Mouse (Mus musculus): Measurements from ENCODE around the gene Gpr137. TPM values are rescaled to one million over a fixed set of nuclear protein-coding genes. Genes with fewer than 3 reads are reported as not detected.

Gpr137 gene
- polyA plus RNA-seq, 1 experiment, result not detected

DNA sequence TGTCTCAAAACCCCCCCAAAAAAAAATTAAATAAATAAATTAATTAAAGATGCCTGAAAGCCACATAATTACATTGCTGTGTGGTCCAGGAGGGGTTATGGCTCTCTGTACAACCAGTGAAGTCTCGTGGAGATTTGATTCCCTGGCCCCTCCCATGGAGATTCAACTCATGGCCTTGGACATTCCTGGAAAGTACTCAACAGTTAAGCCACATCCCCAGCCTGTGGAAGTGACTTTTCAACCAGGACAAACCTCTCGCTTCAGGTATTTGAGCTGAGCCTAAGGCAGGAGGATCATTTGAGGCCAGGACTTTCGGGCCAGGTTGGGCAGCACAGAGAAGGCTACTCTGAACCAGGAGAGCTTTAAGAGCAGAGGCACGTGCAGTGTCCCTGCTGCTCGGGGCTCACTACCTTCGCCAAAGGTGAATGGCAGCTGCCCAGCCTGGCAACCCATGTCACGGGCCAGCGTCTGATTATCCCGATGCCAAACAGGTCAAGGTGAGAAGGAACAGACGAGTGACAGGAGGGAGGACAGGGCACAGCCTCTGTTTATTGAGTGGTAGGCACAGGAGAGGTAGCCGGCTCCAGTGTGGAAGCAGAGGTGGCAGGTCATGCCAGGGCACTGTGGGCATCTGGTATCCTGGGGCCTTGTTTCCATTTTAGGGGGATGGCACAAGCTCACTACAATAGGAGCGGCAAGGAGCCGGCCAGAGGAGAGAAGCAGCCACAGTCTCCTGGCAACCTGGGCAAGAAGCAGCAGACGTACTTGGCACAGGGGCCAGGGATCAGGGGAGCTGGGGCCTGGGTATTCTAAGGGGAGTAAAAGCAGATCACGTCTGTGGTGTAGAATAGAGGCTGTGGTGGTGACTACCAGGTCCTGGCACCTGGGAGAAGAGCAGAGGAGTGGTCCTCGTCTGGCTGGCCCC lies 4.5 kb downstream of the Gpr137 start:
- no peak overlapping the region for H3K4me3 ChIP-seq (ENCODE audit: insufficient read depth, low read depth, low read length)
- H3K4me1 ChIP-seq (ENCODE audit: control insufficient read depth, insufficient read depth, low read length), result peaks cover 42% of the 10 kb centered on the region
- no peak overlapping the region for H3K27ac ChIP-seq (ENCODE audit: insufficient read depth, low read depth, low read length)
- no peak for TF ChIP-seq POLR2A (IDR thresholded peaks at IDR 0.05; ENCODE audit: insufficient read depth, low read depth, low read length)
- WGBS, result 71% methylated on average over 16 of the region's 16 CpGs

DNA sequence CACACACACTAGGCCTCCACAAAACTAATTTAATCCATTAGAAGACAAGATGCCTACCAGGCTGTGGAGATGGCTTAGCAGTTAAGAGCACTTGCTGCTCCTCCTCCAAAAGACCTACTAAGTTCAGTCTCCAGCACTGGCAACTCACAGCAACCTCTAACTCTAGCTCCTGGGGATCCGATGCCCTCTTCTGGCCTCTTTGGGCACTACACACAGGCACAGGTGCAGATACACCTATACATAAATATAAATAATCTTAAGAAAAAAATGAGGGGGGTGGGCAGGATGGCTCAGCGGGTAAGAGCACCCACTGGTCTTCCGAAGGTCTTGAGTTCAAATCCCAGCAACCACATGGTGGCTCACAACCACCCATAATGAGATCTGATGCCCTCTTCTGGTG lies 6.0 kb downstream of the Gpr137 start:
- H3K4me3 ChIP-seq (ENCODE audit: insufficient read depth, low read depth, low read length), result no peak overlapping the region
- no peak overlapping the region for H3K27ac ChIP-seq (ENCODE audit: insufficient read depth, low read depth, low read length)
- TF ChIP-seq POLR2A (IDR thresholded peaks at IDR 0.05; ENCODE audit: insufficient read depth, low read depth, low read length) (no peak), CTCF (IDR thresholded peaks at IDR 0.05; ENCODE audit: insufficient read depth, low read depth, low read length) (no peak)
- WGBS, result 30% methylated on average over 3 of the region's 3 CpGs
- peaks cover 52% of the 10 kb centered on the region for H3K4me1 ChIP-seq (ENCODE audit: control insufficient read depth, insufficient read depth, low read length)

DNA sequence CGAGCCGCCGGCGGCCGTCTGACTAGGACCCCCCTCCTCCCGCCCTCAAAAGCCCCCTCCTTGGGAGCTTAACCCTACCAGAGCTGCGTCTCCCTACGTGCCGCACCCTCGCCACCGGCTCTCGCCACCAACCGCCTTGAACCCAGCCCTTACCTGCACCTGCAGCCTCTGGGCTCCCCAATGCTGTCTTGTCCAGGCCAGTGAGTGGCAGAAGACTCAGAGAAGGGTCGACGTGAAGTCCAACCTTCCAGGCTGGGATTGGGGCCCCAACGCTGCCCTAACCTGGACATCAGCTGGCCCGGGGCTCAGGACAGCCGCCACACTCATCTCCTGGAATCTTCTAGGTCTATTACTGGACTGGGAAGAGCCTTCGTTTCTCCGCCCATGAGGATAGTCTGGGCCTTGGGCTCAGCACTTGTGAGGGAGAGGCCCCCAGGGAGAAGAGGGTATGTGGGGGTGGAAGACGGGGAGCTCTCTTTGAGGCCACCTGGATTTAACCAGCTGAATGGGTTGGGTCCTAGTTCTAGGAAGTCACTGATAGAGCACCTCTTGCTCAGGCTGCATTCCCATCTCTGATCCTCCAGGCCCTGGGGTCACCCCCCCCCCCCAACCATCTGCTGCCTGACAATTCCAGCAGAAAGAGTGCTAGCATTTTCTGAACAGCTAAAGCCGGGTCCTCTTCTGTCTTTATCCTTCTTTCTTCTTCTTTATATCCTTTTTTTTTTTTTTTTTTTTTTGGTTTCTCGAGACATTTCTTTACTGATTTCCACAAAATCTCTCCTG lies 7.9 kb downstream of the Gpr137 start, which contains the start of gene Kcnk4:
TSS of gene Kcnk4 (minus strand) at position 321 of the 783 bp plus-strand sequence.
- H3K4me3 ChIP-seq (ENCODE audit: insufficient read depth, low read depth, low read length), result peak within 1 kb of the TSS; percentile 47
- peaks cover 38% of the 10 kb centered on the region for H3K4me1 ChIP-seq (ENCODE audit: control insufficient read depth, insufficient read depth, low read length)
- no peak within 1 kb of the TSS for H3K27ac ChIP-seq (ENCODE audit: insufficient read depth, low read depth, low read length)
- 11% methylated on average over 23 of the region's 23 CpGs for WGBS
- no peak for TF ChIP-seq POLR2A (IDR thresholded peaks at IDR 0.05; ENCODE audit: insufficient read depth, low read depth, low read length)
- no peak for TF ChIP-seq CTCF (IDR thresholded peaks at IDR 0.05; ENCODE audit: insufficient read depth, low read depth, low read length)

DNA sequence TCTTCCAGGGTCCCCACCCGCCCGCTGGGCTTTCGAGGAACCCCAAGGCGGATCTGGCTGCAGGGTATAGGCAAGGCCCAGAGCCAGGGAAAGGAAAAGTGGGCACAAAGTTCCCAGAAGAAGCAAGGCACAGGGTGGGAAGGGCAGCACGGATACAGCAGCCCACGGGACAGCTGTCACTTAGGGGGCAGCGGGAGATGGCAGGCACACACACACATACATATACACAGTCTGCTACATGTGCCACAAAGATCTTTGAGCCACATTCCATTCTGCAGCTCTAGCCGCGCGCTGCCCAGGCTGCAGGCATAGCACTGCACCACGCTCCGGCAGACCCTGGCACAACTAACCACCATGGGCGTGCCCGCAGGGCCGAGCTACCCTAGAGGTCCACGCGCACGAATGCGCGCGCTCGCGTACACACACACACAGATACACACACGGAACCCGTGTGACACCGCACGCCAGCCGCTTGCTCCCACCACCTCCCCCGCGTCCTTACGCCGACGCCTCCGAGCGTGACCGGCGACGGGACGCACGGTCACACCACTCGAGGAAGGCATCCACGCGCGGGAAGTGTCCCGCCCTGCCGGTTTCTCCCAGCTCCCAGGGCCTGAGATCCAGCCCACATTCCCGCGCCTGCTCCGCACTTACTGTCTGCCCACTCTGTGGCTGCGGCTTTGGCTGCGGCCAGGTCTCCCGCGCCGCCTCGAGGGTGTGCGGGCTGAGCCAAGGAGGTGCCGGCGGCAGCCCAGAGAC lies 8.7 kb downstream of the Gpr137 start:
- WGBS, result 4% methylated on average over 58 of the region's 58 CpGs
- TF ChIP-seq CTCF (IDR thresholded peaks at IDR 0.05; ENCODE audit: insufficient read depth, low read depth, low read length), result no peak
- TF ChIP-seq POLR2A (IDR thresholded peaks at IDR 0.05; ENCODE audit: insufficient read depth, low read depth, low read length), result no peak
- Histone ChIP-seq H3K4me1 (ENCODE audit: control insufficient read depth, insufficient read depth, low read length) (peaks cover 32% of the 10 kb centered on the region), H3K4me3 (ENCODE audit: insufficient read depth, low read depth, low read length) (peak overlapping the region; percentile 47), H3K27ac (ENCODE audit: insufficient read depth, low read depth, low read length) (no peak overlapping the region)

DNA sequence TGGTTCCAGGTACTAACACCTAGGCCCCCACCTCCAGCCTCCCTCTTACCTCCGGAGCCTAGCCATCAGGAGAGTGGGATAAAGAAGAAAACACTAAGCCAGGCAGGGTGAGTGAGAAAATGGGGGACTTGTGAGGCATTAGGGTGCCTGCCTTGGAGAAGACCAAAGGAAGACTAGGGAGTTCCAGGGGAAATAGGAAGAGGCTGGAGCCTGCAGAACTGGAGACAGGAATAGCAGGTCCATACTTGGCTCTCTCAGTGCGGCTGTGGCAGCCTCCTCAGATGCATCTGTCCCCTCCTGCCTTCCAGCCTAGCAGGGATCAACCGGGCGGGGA lies 9.2 kb downstream of the Gpr137 start:
- no peak overlapping the region for H3K27ac ChIP-seq (ENCODE audit: insufficient read depth, low read depth, low read length)

DNA sequence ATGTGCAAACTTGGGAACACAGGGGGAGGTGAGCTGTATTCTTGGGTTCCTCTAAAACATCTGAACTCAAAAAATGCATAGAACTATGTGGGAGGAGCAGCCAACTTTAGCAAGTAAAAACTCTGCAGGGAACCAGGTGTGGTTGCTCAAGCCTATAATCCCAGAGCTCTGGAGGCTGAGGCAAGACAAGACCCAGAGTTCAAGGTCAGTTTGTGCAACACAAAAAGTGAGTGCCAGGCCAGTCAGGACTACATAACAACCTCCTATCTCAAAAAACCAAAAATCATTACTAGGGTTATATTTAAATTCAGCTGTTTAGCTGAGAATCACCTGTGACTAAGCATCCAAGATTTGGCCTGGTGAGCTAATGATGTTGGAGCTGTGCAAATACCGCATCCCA lies 10.3 kb downstream of the Gpr137 start:
- TF ChIP-seq CTCF (IDR thresholded peaks at IDR 0.05; ENCODE audit: insufficient read depth, low read depth, low read length) (no peak), POLR2A (IDR thresholded peaks at IDR 0.05; ENCODE audit: insufficient read depth, low read depth, low read length) (no peak)
- WGBS, result 67% methylated on average over 1 of the region's 1 CpGs
- H3K27ac ChIP-seq (ENCODE audit: insufficient read depth, low read depth, low read length), result no peak overlapping the region
- peaks cover 27% of the 10 kb centered on the region for H3K4me1 ChIP-seq (ENCODE audit: control insufficient read depth, insufficient read depth, low read length)
- H3K4me3 ChIP-seq (ENCODE audit: insufficient read depth, low read depth, low read length), result no peak overlapping the region

More for the DNA sequence above, 9.2 kb downstream of the Gpr137 start:
- peaks cover 31% of the 10 kb centered on the region for H3K4me1 ChIP-seq (ENCODE audit: control insufficient read depth, insufficient read depth, low read length)
- no peak for TF ChIP-seq CTCF (IDR thresholded peaks at IDR 0.05; ENCODE audit: insufficient read depth, low read depth, low read length)
- no peak for TF ChIP-seq POLR2A (IDR thresholded peaks at IDR 0.05; ENCODE audit: insufficient read depth, low read depth, low read length)
- H3K4me3 ChIP-seq (ENCODE audit: insufficient read depth, low read depth, low read length), result no peak overlapping the region
- WGBS, result 33% methylated on average over 4 of the region's 4 CpGs

DNA sequence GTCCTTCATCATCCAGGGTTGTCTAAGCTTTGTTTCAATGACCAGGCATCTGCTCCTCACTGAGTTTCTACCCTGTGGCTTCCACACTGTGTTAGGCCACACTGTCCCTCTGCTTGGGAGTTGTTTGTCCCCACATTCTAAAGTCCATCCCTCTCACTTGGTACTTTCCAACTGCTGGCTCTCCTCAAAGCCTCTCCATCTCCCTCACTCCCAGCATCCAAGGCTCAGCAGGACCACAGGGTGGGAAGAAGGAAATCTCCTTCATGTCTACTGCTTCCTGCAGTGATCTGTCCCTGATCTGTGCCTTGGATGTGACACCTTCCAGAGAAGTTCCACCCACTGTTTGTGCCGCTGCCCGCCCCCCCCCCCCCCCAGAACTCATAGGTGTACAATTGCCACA lies 11.3 kb downstream of the Gpr137 start:
- H3K4me3 ChIP-seq (ENCODE audit: insufficient read depth, low read depth, low read length), result no peak overlapping the region
- H3K4me1 ChIP-seq (ENCODE audit: control insufficient read depth, insufficient read depth, low read length), result peaks cover 32% of the 10 kb centered on the region
- H3K27ac ChIP-seq (ENCODE audit: insufficient read depth, low read depth, low read length), result no peak overlapping the region
- 18% methylated on average over 2 of the region's 2 CpGs for WGBS
- no peak for TF ChIP-seq CTCF (IDR thresholded peaks at IDR 0.05; ENCODE audit: insufficient read depth, low read depth, low read length)

DNA sequence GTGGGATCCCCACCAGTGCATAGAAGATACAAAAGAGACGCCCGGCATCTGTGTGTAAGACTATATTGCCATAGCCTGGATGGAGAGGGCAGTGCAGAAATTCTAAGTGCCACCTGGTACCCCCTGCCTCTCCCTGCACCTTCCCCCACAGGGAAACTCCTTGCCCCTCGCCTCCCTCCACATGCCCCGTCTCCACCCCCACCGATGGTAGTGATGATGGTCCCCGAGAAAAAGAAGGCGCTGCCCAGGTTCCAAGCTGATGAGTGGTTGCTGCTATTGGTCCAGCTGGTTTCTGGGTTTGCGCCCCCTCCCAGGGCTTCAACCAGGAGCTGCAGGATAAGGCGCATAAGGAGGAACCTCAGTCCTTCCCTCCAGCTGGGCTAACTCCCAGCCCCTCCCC lies 14.2 kb downstream of the Gpr137 start:
- peaks cover 38% of the 10 kb centered on the region for H3K4me1 ChIP-seq (ENCODE audit: control insufficient read depth, insufficient read depth, low read length)

More for the DNA sequence above, 14.2 kb downstream of the Gpr137 start:
- H3K27ac ChIP-seq (ENCODE audit: insufficient read depth, low read depth, low read length), result no peak overlapping the region
- no peak for TF ChIP-seq CTCF (IDR thresholded peaks at IDR 0.05; ENCODE audit: insufficient read depth, low read depth, low read length)
- no peak for TF ChIP-seq POLR2A (IDR thresholded peaks at IDR 0.05; ENCODE audit: insufficient read depth, low read depth, low read length)
- H3K4me3 ChIP-seq (ENCODE audit: insufficient read depth, low read depth, low read length), result no peak overlapping the region
- WGBS, result 13% methylated on average over 9 of the region's 9 CpGs

Measured in olfactory bulb, adult 2 months (tissue).